Mouse (Mus musculus) thymus, postnatal 10 days (tissue): ENCODE results near the gene Fndc3b.

ENCODE experiments used
- DNase-seq, 2 experiments: peaks; one replicate each; pipeline ENCODE4 v3.0.0; 2021; ENCODE audit warnings: low spot score in 2 of 2

Gene Fndc3b

GRCm38 (mm10) chr3:27709096-27709905 is 1.8 kb downstream of the Fndc3b start:
- DNase-seq = no peak

GRCm38 (mm10) chr3:27708581-27708980 is 2.5 kb downstream of the Fndc3b start:
- DNase-seq = no peak

- DNase-seq = no peak
Measured at GRCm38 (mm10) chr3:27705761-27706160, 5.3 kb downstream of the Fndc3b start.

- DNase-seq = no peak
Measured at GRCm38 (mm10) chr3:27705056-27705455, 6.1 kb downstream of the Fndc3b start.

- DNase-seq = no peak
Measured at GRCm38 (mm10) chr3:27704641-27705040, 6.5 kb downstream of the Fndc3b start.

- no peak for DNase-seq
Measured at GRCm38 (mm10) chr3:27703531-27703930, 7.6 kb downstream of the Fndc3b start.

GRCm38 (mm10) chr3:27703081-27703480 is 8.0 kb downstream of the Fndc3b start:
- no peak for DNase-seq

- no peak for DNase-seq
Measured at GRCm38 (mm10) chr3:27698671-27699070, 12.4 kb downstream of the Fndc3b start.

- no peak for DNase-seq
Measured at GRCm38 (mm10) chr3:27696449-27696797, 14.7 kb downstream of the Fndc3b start.

- no peak for DNase-seq
Measured at GRCm38 (mm10) chr3:27695612-27696448, 15.3 kb downstream of the Fndc3b start.

GRCm38 (mm10) chr3:27694586-27694985 is 16.5 kb downstream of the Fndc3b start:
- DNase-seq = no peak

- no peak for DNase-seq
Measured at GRCm38 (mm10) chr3:27694111-27694510, 17.0 kb downstream of the Fndc3b start.

GRCm38 (mm10) chr3:27691486-27692160 is 19.5 kb downstream of the Fndc3b start:
- DNase-seq = no peak

GRCm38 (mm10) chr3:27690030-27690429 is 21.1 kb downstream of the Fndc3b start:
- no peak for DNase-seq

GRCm38 (mm10) chr3:27689149-27689865 is 21.8 kb downstream of the Fndc3b start:
- DNase-seq = no peak

GRCm38 (mm10) chr3:27686732-27687491 is 24.2 kb downstream of the Fndc3b start:
- DNase-seq = no peak

GRCm38 (mm10) chr3:27685650-27686208 is 25.4 kb downstream of the Fndc3b start:
- DNase-seq = no peak

- no peak for DNase-seq
Measured at GRCm38 (mm10) chr3:27685134-27685533, 26.0 kb downstream of the Fndc3b start.

GRCm38 (mm10) chr3:27683374-27683773 is 27.7 kb downstream of the Fndc3b start:
- no peak for DNase-seq

GRCm38 (mm10) chr3:27677574-27677973 is 33.5 kb downstream of the Fndc3b start:
- DNase-seq = no peak

GRCm38 (mm10) chr3:27673660-27674059 is 37.4 kb downstream of the Fndc3b start:
- no peak for DNase-seq
